Mouse (Mus musculus): ENCODE results near the gene Smarce1. TPM values are rescaled to one million over a fixed set of nuclear protein-coding genes. Genes with fewer than 3 reads are reported as not detected.

Smarce1 gene
- polyA plus RNA-seq, 1 experiment from 2014 or later = 270 TPM

DNA sequence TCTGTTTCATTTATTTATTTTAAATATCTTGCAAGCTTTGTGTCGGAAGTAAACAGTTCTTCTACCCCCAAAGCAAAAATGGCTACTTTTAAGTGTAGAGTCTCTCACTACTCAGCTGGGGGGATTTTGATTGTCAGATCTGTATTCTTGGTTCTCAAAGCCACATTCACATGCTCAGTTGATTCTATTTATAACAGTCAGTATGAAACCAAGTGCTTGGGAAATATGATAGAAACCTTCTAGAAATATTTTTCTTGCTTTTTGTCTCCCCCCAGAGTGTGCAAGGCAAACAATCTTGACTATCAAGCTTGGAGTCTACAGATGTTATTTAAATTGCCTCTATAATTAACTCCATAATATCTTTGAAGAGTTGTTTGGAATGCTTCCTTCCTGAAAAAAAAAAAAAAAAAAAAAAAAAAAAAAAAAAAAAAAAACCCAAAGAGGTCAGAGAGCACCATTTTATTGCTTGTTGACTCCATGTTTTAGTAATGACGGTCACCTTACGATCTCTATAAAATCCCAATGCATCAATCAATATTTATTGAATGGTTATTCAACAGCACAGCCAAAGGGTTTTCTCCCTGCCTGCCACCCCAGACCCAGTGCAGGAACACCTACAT is 12.5 kb upstream of the Smarce1 start:
- Histone ChIP-seq H3K4me2 (ENCODE audit: low read length) (peak overlapping the region; percentile 56), H3K4me1 (ENCODE audit: control insufficient read depth, insufficient read depth, low read length) (no peaks in the 10 kb centered on the region), H3K4me3 (ENCODE audit: low read depth, low read length) (peak overlapping the region; percentile 37), H3K9me3 (replicated peaks; ENCODE audit: control insufficient read depth, low read length, poor library complexity, severe bottlenecking) (no peaks in the 10 kb centered on the region), H3K27me3 (ENCODE audit: control insufficient read depth, insufficient read depth, low read depth, low read length) (no peaks in the 10 kb centered on the region), H3K9ac (ENCODE audit: low read depth, low read length) (peak overlapping the region; percentile 60), H3K36me3 (ENCODE audit: control insufficient read depth, insufficient read depth, low read length) (no peaks in the 10 kb centered on the region), H3K27ac (ENCODE audit: low read length) (peak overlapping the region; percentile 73)
- 72% methylated on average over 3 of the region's 3 CpGs for WGBS
- ATAC-seq = no peak

GRCm38 (mm10) chr11:99242056-99242455 is 11.2 kb upstream of the Smarce1 start:
- Histone ChIP-seq H3K27me3 (ENCODE audit: control insufficient read depth, insufficient read depth, low read depth, low read length) (no peaks in the 10 kb centered on the region), H3K4me3 (ENCODE audit: low read depth, low read length) (no peak overlapping the region), H3K36me3 (ENCODE audit: control insufficient read depth, insufficient read depth, low read length) (no peaks in the 10 kb centered on the region), H3K9ac (ENCODE audit: low read depth, low read length) (no peak overlapping the region), H3K4me1 (ENCODE audit: control insufficient read depth, insufficient read depth, low read length) (no peaks in the 10 kb centered on the region), H3K4me2 (ENCODE audit: low read length) (no peak overlapping the region), H3K27ac (ENCODE audit: low read length) (no peak overlapping the region), H3K9me3 (replicated peaks; ENCODE audit: control insufficient read depth, low read length, poor library complexity, severe bottlenecking) (no peaks in the 10 kb centered on the region)
- no peak for ATAC-seq
- 78% methylated on average over 5 of the region's 5 CpGs for WGBS

- Histone ChIP-seq H3K9me3 (replicated peaks; ENCODE audit: control insufficient read depth, low read length, poor library complexity, severe bottlenecking) (no peaks in the 10 kb centered on the region), H3K27ac (ENCODE audit: low read length) (no peak overlapping the region), H3K36me3 (ENCODE audit: control insufficient read depth, insufficient read depth, low read length) (no peaks in the 10 kb centered on the region), H3K4me3 (ENCODE audit: low read depth, low read length) (no peak overlapping the region), H3K27me3 (ENCODE audit: control insufficient read depth, insufficient read depth, low read depth, low read length) (no peaks in the 10 kb centered on the region), H3K4me1 (ENCODE audit: control insufficient read depth, insufficient read depth, low read length) (no peaks in the 10 kb centered on the region), H3K4me2 (ENCODE audit: low read length) (no peak overlapping the region), H3K9ac (ENCODE audit: low read depth, low read length) (no peak overlapping the region)
- ATAC-seq = no peak
- WGBS = 71% methylated on average over 14 of the region's 14 CpGs
Measured at GRCm38 (mm10) chr11:99238468-99238867, 7.7 kb upstream of the Smarce1 start.

- Histone ChIP-seq H3K27me3 (ENCODE audit: control insufficient read depth, insufficient read depth, low read depth, low read length) (no peaks in the 10 kb centered on the region), H3K9ac (ENCODE audit: low read depth, low read length) (peak overlapping the region; percentile 91), H3K4me1 (ENCODE audit: control insufficient read depth, insufficient read depth, low read length) (peaks cover 31% of the 10 kb centered on the region), H3K4me2 (ENCODE audit: low read length) (peak overlapping the region; percentile 84), H3K36me3 (ENCODE audit: control insufficient read depth, insufficient read depth, low read length) (peaks cover 1% of the 10 kb centered on the region; the same call in 1 of the 2 replicates), H3K27ac (ENCODE audit: low read length) (peak overlapping the region; percentile 99), H3K9me3 (replicated peaks; ENCODE audit: control insufficient read depth, low read length, poor library complexity, severe bottlenecking) (no peaks in the 10 kb centered on the region), H3K4me3 (ENCODE audit: low read depth, low read length) (peak overlapping the region; percentile 73)
- ATAC-seq = peak; percentile 49; the same call in 1 of the 2 replicates
- WGBS = 27% methylated on average over 15 of the region's 15 CpGs
Measured at GRCm38 (mm10) chr11:99231049-99231816, 416 bp upstream of the Smarce1 start.

DNA sequence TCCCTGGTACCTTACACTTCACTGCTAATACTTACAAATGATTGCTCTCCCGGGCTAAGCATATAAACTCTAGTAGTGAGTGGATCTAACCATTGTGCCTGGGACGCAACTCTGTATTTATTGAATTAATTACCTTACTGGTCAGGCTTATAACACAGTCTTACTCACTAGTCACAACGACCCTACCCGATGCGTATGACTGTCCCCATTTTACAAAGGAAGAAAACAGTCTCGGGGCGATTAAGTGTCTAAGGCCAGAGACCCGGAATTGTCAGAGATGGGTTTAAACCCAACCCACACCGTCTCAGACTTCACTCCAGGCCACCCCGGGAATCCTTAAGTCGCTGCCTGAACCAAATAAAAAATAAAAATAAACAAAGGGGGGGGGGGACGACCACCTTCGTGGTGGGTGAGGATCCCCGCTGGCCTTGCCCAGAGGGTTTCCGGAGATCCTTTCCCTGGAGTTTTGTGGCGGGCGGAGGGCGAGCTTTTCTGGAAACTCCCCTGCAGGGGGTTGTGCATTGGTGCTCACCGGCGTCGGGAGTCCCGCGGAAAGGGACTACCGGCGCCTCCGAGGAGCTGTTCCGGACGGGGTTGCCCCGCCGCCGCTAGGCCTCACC is 1.1 kb downstream of the Smarce1 start:
- no peaks in the 10 kb centered on the region for H3K9me3 ChIP-seq (replicated peaks; ENCODE audit: control insufficient read depth, low read length, poor library complexity, severe bottlenecking)
- peak; percentile 68 for ATAC-seq
- WGBS = under 1% methylated on average over 31 of the region's 31 CpGs
- H3K27me3 ChIP-seq (ENCODE audit: control insufficient read depth, insufficient read depth, low read depth, low read length) = no peaks in the 10 kb centered on the region
- H3K27ac ChIP-seq (ENCODE audit: low read length) = peak overlapping the region; percentile 99
- H3K4me2 ChIP-seq (ENCODE audit: low read length) = peak overlapping the region; percentile 79
- H3K9ac ChIP-seq (ENCODE audit: low read depth, low read length) = peak overlapping the region; percentile 91
- peak overlapping the region; percentile 73 for H3K4me3 ChIP-seq (ENCODE audit: low read depth, low read length)
- peaks cover 33% of the 10 kb centered on the region for H3K4me1 ChIP-seq (ENCODE audit: control insufficient read depth, insufficient read depth, low read length)
- peaks cover 5% of the 10 kb centered on the region; the same call in 1 of the 2 replicates for H3K36me3 ChIP-seq (ENCODE audit: control insufficient read depth, insufficient read depth, low read length)

DNA sequence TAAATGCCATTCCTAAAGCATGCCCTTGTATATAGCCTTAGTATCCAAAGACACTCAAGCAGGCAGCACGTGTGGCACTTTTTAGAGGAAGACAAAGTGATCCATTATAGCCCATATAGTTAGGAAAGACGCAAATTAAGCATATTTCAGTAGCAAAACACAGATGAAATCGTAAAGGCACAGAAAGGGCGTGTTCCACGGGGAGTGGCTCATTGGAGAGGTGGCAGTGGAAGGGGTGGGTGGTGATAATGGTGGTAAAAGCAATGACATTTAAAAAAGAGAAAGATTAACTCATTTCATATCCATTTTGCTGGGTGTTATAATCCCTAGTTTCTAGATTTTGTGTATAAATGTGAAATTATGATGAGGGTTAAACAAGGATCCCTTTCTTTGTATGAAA is 4.5 kb downstream of the Smarce1 start:
- H3K36me3 ChIP-seq (ENCODE audit: control insufficient read depth, insufficient read depth, low read length) = peaks cover 7% of the 10 kb centered on the region; the same call in 1 of the 2 replicates
- H3K4me2 ChIP-seq (ENCODE audit: low read length) = no peak overlapping the region
- no peak overlapping the region for H3K27ac ChIP-seq (ENCODE audit: low read length)
- H3K9ac ChIP-seq (ENCODE audit: low read depth, low read length) = no peak overlapping the region
- peaks cover 27% of the 10 kb centered on the region for H3K4me1 ChIP-seq (ENCODE audit: control insufficient read depth, insufficient read depth, low read length)
- H3K4me3 ChIP-seq (ENCODE audit: low read depth, low read length) = no peak overlapping the region
- H3K9me3 ChIP-seq (replicated peaks; ENCODE audit: control insufficient read depth, low read length, poor library complexity, severe bottlenecking) = no peaks in the 10 kb centered on the region
- WGBS = 93% methylated on average over 5 of the region's 5 CpGs
- no peaks in the 10 kb centered on the region for H3K27me3 ChIP-seq (ENCODE audit: control insufficient read depth, insufficient read depth, low read depth, low read length)
- no peak for ATAC-seq

GRCm38 (mm10) chr11:99223310-99223709 is 7.5 kb downstream of the Smarce1 start:
- no peak overlapping the region for H3K27ac ChIP-seq (ENCODE audit: low read length)
- no peaks in the 10 kb centered on the region for H3K9me3 ChIP-seq (replicated peaks; ENCODE audit: control insufficient read depth, low read length, poor library complexity, severe bottlenecking)
- 87% methylated on average over 5 of the region's 5 CpGs for WGBS
- no peak overlapping the region for H3K9ac ChIP-seq (ENCODE audit: low read depth, low read length)
- peaks cover 10% of the 10 kb centered on the region for H3K36me3 ChIP-seq (ENCODE audit: control insufficient read depth, insufficient read depth, low read length)
- peaks cover 17% of the 10 kb centered on the region for H3K4me1 ChIP-seq (ENCODE audit: control insufficient read depth, insufficient read depth, low read length)
- H3K27me3 ChIP-seq (ENCODE audit: control insufficient read depth, insufficient read depth, low read depth, low read length) = no peaks in the 10 kb centered on the region
- no peak overlapping the region for H3K4me3 ChIP-seq (ENCODE audit: low read depth, low read length)
- H3K4me2 ChIP-seq (ENCODE audit: low read length) = no peak overlapping the region
- ATAC-seq = no peak

DNA sequence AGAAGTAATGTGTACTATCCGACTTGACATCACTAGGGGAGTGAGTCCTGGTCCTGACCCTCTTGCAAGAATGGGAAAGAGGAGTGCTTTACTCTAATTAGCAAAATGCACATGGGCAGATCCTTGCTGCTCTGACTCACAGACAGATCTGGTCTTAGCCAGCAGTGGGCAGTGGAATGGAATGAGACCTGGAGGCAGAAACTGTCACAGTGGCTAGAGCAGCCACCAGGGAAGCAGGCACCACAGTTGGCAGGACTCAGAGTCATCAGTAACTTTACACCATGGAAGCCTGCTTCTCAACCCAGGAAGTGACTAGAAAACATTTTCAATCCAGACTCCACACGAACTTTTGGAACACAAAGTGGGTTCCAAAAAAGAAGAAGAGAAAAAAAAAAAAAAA is 9.0 kb downstream of the Smarce1 start:
- peaks cover 5% of the 10 kb centered on the region for H3K4me1 ChIP-seq (ENCODE audit: control insufficient read depth, insufficient read depth, low read length)
- H3K27me3 ChIP-seq (ENCODE audit: control insufficient read depth, insufficient read depth, low read depth, low read length) = no peaks in the 10 kb centered on the region
- H3K4me3 ChIP-seq (ENCODE audit: low read depth, low read length) = no peak overlapping the region
- H3K9me3 ChIP-seq (replicated peaks; ENCODE audit: control insufficient read depth, low read length, poor library complexity, severe bottlenecking) = no peaks in the 10 kb centered on the region
- H3K27ac ChIP-seq (ENCODE audit: low read length) = no peak overlapping the region
- ATAC-seq = no peak
- H3K36me3 ChIP-seq (ENCODE audit: control insufficient read depth, insufficient read depth, low read length) = peaks cover 18% of the 10 kb centered on the region
- WGBS = 82% methylated on average over 2 of the region's 2 CpGs
- H3K9ac ChIP-seq (ENCODE audit: low read depth, low read length) = no peak overlapping the region
- no peak overlapping the region for H3K4me2 ChIP-seq (ENCODE audit: low read length)
